Mouse (Mus musculus) spleen, postnatal 36 days (tissue): ENCODE measurements around the gene Adam1b.
"Not testable (repeated sequence)": the region's sequence is repeated elsewhere in the genome, so short reads cannot be mapped to it uniquely, and the experiment has no call there.

Experiments used
- DNase-seq, 2 experiments: peaks; one replicate each; pipeline ENCODE4 v3.0.0; 2022; ENCODE audit warnings: low spot score in 2 of 2, mixed read lengths in 1 of 2

The Adam1b gene

DNA sequence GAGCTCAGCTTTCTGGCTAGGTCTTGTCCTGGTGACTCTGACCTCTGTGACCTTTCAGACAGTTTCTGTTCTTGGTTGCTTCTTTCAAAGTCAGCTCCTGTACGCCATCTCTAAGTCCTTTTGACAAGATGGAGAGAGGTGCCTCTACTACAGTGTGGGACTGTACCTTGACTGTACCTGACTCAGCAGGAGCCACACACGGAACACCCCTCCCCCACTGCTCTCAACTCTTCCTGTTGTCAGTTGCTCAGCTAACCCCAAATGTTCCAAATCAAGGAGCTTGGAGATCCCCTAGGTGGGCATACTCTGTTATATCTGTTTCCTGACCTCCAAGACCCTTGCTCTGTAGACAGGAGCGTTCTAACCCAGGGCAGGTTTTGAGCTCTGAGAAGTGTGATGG lies at the start of gene Adam1b:
Gene Adam1b, minus strand, starts transcription at position 205 of the 400 bp plus-strand sequence.
- no peak for DNase-seq

DNA sequence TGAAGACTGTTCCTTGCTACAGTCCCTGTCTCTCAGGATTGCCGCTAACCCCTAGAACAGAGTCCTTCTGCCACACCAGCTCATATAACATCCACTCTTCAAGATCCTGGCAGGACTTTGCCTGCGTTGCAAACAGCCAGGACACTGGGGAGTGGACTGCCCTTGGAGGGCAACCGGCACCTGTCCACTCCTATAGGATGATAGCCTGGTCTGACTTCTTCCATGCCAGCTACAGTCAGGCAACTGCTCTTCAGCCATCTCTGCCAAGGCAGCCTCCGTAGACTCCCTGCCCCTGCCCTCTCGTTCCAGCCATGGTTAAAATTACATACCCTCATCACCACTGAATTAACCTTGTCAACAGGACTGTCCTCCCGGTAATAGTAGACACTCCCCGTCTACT lies 46.0 kb upstream of the Adam1b start:
- no peak for DNase-seq

DNA sequence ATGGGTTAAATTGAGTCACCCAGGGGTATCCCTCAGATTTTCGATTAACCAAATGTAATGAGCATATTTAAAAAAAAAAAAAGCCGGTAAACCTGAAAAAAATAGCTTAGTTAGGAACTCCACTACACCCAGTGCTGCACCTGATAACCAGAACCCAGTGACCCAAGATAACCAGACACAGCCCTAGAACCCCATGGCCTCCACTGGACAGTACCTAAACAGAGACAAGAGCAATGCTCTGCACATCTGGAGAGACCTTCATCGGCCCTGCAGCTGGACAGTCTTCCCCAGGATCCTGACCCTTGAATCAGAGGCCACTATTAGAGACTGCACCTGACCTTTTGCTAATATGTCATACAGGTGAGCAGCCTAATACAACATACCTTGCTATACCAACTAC lies 43.8 kb upstream of the Adam1b start:
- peak in 1 of 2 experiments; percentile 13 for DNase-seq

DNA sequence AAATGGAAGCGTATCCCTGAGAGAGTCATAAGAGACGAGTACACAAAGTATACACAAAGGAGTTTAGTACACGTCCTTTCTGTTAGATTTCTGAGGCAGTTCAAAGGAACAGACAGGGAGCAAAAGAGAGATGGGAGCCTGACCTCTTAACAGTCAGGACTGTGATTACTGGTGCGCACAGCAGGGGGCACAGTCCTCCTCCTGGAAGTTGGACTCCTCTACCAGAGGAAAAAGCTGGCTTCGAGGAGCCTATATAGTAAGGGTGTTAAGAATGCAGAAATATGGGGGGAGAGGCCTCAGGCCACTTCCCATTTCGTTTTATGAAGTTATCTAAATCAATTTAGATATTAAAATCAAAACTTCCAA lies 43.3 kb upstream of the Adam1b start:
- peak; percentile 21 to 49 for DNase-seq

DNA sequence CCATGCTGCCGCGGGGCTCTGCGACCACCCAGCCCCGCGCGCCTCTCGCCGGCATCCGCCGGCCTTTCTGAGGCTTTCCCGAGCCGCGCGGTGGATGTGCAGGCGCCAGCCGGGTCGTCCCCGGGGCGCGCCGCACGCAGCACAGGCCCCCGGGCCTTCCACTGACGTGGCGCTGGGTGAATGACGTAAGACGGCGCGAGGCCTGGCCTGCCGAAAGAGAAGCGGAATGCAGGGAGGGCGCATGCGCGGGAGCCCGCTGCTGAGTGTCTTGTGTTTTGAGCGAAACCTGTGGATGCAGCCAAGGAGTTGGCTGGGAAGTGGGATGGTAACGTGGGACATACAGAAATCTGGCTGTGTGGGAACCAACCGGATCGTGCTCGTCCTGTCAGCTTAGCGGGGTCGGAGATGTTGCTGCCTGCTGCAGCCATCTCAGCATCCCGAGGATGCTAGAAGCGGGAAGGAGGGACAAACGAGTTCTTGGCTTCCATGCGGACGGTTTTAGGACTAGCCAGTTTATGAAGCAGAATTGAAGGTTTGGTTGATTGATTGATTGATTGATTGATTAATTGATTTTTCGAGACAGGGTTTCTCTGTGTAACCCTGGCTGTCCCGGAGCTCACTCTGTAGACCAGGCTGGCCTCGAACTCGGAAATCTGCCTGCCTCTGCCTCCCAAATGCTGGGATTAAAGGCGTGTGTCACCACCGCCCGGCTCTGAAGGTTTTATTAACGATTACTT lies 42.7 kb upstream of the Adam1b start, which contains the start of gene Mapkapk5:
Gene Mapkapk5, minus strand, starts transcription at position 113 of the 737 bp plus-strand sequence.
- DNase-seq: peak; percentile 92 to 95

DNA sequence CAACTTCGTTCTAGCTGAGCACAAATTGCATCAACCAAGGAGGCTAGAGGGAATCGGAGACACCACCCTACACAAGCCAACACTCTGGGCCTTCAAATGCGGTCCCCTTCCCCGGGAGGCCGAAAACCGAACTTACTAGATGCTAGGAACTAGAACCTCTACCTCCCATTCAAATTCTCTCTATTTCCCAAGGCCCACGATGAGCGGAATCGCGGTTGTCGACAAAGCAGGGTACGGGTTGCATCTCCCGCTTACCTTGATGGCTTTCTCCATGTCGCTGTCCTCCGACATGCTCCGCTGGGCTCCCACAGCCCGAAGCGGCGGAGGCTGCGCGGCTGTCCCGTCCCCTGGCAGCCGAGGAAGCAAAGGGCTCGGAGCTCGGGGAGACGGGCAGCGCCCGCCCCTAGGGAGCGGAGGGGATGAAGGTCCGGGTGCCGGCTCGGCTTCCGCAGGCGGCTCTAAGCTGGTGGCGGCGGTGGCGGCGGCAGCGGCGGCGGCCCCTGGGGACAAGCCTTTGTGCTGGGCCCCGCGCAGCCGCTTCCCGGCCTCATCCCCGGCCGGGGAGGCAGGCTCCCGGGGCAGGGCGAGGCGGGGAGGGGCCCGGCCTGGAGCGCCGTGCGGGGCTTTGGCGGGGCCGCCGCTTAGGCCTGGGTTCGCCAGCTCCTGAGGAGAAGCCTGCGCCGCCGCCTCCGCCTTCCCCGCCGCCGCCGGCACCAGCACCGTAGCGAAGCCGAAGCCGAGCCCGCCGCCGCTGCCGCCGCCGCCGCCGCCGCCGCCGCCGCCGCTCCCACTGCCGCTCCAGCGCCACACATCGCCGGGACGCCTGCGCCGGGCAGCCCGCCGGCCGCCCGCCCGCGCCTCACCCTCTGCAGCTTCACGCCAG lies 41.9 kb upstream of the Adam1b start, which contains the start of the genes Adam1a and Gm42878:
Gene Adam1a, minus strand, starts transcription at position 573 of the 883 bp plus-strand sequence.
Gene Gm42878, minus strand, starts transcription at position 573 of the 883 bp plus-strand sequence.
- peak; percentile 37 to 41 for DNase-seq

DNA sequence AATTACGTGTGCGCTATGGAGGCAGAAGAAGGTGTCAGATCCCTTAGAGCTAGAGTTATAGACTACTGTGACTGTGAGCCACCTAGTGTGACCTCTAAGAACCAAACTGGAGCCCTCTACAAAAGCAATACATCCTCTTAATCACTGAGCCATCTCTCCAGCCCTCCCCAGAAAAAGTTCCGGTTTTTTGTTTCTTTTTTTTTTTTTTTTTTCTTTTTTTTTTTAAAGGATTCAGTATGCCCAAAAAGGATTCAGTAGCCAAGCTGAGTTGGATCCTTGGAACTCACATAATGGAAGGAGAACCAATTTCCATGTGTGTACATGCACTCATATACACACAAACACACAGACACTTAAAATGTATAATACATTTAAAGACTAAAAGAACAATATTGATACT lies 40.1 kb upstream of the Adam1b start:
- DNase-seq: no peak

DNA sequence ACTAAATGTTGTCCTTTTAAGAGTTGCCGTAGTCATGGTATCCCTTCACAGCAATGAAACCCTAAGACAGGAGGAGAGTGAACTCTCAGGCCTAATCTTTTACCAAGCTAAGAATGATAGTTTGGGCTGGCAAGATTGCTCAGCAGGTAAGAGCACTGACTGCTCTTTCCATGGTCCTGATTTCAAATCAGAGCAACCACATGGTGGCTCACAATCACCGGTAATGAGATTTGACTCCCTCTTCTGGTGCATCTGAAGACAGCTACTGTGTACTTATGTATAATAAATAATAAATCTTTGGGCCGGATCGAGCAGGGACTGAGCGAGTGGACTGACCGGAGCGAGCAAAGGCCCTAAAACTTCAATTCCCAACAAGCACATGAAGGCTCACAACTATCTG lies 38.0 kb upstream of the Adam1b start:
- DNase-seq: no peak

DNA sequence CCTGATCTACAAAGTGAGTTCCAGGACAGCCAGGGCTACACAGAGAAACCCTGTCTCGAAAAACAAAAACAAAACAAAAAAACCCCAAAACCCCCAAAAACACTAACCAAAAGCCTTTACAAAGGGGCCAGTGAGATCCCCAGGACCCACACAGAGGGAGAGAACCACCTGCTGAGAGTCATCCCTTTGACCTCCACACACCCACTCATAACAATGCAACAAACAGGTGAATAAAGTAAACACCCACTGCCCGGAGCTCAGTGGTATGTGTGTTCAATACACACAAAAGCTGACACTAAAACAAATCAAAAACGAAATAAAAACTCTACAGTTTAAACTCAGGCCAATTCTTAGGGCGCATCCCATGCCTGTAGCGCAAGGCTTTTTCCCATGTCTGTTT lies 36.8 kb upstream of the Adam1b start:
- DNase-seq: no peak

DNA sequence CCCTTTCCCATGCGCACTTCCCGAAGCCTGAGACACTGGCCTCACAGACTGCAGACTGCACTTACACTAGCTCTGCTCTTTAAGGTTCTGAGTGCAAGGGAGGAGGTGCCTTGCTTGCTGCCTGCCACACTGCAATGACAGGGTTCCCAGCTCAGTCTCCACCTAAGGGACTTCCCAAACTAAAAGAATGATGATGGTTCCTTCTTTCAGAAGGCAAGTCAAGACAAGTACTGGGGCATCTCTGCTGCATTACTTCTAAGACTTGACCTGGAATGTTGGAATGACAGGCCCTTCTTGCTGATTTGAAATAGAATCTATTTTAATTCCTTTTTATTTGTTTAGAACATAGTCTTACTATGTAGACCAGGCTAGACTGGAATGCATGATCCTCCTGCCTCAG lies 34.4 kb upstream of the Adam1b start:
- no peak for DNase-seq

DNA sequence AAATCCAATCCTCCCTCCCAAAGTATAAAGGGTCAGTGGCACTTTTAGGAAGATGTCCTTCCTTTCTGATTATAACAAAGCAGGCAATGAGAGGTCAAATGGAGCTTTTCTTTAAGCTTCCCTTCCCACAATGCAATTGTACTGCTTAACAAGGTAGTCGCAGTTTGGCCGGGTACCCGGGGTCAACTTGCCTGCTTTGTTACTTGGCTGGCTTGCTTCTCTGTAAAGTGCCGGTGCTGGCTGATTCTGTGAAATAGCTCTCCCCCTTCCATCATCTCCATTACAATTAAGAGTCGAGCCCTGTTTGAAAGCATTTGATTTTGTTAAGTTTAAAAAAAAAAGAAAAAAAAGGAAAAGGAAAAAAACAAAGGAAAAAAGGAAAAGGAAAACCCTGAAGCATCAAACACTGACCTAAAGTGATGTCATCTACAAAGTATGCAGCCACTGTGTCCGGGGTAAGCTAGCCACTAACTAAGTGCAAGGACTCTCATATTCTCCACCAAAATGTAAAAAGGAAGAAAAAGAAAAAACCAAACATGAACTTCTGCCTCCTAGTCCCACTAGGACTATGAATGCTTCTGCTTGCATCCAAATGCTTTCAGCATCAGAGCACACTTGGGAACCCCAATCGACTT lies 33.8 kb upstream of the Adam1b start:
- DNase-seq: no peak

DNA sequence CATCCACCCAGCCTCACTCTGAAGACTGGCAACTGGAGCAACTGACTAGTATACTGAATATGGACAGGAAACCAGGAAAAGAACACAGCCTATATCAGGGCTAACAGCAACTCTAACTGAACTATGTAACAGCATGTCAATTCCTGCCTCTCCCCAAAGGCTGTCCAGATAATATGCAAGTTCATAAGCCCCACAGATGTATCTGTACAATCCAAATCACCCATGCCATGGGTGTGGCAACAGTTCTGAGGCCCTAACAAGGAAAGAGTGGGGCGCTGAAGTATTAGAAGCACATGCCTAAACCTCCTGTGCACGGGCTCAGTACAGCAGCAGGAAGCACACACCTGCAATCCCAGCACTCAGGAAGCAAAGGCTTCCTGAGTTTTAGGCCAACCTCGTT lies 31.9 kb upstream of the Adam1b start:
- no peak for DNase-seq

DNA sequence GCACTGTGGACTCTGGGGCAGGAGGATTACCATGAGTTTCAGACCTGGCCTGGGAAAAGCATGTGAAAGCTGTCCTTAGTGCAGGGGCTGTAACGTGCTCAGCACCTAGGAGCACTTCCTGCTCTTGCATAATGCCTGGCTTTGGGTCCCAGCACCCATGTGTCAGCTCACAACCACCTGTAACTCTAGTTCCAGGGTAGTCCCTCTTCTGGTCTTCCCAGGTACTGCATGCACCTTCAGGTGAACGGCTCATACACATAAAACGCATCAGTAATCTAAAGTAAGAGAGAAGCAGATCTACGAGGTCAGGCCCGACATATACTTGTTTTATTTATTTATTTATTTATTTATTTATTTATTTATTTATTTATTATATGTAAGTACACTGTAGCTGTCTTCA lies 31.3 kb upstream of the Adam1b start:
- no peak for DNase-seq

DNA sequence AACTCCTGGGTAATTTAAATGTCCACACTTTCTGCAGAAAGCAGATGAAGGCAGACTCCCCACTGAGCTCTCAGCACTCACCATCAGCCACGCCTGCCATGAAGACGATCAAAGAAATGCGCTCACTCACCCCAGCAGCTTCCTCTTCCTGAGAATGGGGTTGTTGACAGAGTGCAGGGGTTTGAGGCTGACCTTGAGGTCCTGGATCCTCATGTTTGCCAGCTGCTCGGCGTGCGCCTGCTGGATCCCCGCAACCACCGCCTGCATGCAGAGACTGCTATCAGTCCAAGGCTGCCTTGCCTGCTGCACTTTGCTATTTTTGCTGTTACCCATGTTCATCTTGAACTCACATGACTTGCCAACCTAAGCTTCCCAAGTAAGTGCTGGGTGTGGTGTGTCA lies 23.7 kb upstream of the Adam1b start:
- no peak for DNase-seq

DNA sequence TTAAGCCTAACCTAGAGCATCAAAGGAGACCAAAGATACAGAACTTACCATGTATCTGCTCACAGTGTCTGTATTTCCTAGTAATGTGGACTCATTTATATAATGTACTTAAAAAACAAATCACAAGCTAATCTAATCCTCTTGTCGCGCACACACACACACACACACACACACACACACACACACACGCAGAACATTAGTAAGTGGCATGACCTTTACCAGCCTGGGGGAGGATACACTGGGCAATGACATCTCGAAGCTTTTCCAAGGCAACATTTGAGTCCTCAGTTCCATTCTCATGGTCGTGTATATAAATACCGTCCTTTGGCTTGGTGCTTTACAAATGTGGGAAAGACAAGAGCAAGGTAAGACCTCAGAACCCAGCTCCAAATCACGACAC lies 23.3 kb upstream of the Adam1b start:
- DNase-seq: no peak

DNA sequence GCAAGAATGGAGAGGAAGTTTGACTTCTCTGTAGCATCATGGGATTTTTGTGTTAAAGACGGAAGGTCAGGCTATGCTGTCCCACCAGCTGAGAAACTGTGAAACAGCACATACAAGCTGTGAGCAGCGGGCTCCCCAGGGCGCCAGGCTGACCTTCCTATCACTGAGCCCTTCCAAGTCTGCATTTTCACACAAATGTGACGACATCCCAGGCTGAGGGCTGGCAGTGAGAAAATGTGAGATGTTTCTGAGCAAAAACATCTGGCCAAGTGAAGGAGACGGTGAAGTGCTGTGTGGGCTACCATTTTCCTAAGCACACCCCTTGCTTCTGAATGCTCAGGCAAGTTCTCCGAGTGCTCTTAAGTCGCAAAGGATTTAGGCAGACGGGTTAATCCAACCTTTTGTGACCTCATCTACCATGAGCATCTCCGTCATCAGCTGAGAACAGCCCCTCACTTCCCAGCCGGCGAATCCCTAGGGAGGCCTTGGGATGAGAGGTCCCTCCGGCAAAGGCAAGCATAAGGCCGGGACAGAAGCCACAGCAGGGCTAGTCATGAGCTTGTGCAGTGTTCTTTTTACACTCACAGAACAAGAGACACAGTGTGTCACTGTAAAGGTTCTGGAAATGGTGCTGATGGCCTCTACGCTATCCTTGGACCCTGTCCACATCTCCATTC lies 22.7 kb upstream of the Adam1b start:
- DNase-seq: no peak

DNA sequence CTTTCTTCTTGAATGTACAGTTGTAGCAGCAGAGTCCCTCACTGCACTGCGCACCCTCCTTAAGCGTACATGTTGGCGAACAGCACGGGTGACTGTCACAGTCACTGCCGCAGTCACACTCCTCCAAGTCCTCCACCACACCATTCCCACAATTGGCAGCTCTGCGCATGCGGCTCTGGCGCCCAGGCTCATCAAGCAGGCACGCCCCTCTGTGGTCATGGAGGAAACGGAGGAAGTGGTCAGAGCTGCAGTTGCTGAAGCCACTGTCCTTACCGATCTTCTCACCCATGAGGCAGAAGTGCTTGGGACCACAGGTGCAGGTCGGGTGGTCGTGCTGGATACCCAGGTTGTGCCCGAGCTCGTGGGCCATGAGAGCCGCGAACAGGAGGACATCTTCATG lies 16.5 kb upstream of the Adam1b start:
- not testable (repeated sequence) for DNase-seq

DNA sequence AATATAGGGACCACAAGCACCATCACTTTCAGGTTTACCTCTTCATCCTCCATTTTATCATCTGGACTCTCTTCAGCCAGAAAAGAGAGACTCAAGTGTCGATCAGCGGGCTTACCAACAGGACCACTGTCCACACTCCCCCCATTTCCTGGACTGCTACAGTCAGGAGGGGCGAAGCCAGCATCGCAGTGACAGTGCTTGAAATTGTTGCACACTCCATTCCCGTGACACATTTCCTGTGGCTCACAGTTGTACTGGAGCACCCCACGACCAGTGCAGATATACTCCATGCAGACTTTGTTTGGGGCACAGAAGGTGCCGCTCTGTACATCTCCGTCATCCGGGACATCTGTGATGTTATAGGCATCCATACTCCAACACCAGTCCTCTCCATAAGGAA lies 15.7 kb upstream of the Adam1b start:
- no peak for DNase-seq

DNA sequence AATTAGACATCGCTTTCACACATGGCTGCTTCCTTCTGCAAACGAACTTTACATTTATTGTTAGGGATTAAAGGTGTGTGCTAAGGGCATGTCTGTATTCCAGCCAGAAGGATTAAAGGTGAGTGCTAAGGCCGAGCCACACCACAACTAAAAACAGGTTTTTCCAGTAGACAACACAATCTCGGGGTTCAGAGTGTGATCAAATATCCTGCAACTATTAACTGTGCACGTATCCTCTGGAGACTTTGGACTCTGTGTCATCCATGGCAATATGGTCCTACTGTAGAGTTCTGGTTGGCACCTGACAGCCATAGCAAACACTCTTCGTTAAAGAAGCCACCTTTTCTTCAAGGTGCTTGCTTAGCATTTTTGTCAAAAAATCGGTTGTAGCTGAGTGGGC lies 6.8 kb upstream of the Adam1b start:
- DNase-seq: no peak

DNA sequence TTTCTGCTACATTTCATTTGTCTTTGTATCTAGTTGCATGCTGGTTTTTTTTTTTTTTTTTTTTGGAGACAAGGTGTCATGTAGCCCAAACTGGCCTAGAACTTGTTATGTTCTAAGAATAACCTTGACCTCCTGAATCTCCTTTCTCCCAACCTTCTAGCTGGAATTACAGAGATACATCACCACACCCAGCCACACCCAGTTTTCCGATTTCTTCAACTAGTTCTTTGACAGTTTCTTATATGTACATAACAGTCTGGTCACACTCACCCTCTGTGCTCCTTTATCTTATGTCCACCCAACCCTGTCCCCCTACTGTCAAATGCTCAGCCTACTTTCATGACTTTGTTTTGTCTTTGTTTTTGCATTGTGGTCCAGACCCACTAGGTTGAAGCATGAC lies 3.6 kb upstream of the Adam1b start:
- DNase-seq: no peak

DNA sequence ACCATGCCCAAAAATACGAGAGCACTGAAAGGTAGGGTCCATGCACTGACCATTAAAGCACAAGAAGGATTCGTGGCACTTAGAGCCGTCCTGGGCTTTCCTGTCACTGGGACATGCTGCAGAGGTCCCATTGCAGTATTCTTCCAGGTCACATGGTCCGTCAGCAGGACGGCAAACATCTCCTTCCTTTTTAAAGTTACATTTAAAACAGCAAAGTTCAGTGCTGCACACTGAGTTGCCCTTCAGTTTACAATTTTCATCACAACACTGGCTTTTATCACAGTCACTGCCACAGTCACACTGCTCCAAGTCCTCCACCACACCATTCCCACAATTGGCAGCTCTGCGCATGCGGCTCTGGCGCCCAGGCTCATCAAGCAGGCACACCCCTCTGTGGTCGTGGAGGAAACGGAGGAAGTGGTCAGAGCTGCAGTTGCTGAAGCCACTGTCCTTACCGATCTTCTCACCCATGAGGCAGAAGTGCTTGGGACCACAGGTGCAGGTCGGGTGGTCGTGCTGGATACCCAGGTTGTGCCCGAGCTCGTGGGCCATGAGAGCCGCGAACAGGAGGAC lies 1.7 kb downstream of the Adam1b start:
- peak in 1 of 2 experiments; percentile 11 for DNase-seq
